Mouse (Mus musculus) heart, embryonic 14.5 days (tissue): Measurements from ENCODE around the gene Exosc8. TPM values are rescaled to one million over a fixed set of nuclear protein-coding genes. Genes with fewer than 3 reads are reported as not detected.
"Not testable (repeated sequence)": the region's sequence is repeated elsewhere in the genome, so short reads cannot be mapped to it uniquely, and the experiment has no call there.

Source experiments
- ATAC-seq: fragments of 200-750 bp; cut with Nextera tagmentation; 2 replicates; pipeline ENCODE4 v1.8.0; 2017; ENCODE audit warnings: low read depth, moderate TSS enrichment; ENCODE audit not compliant: insufficient number of reproducible peaks, insufficient read depth, low FRiP score
- H3K27ac ChIP-seq, 2 experiments: fragments of 200-500 bp in 1 of 2; fragments of 300-500 bp in 1 of 2; sonication (generic) in 1 of 2; replicated peaks in 1 of 2; 2 replicates each; pipeline ENCODE4 v1.5.1; 2012 to 2014; ENCODE audit warnings: low read depth in 2 of 2, low read length in 2 of 2, control low read depth in 1 of 2, mild to moderate bottlenecking in 1 of 2, mixed read lengths in 1 of 2; ENCODE audit not compliant: control insufficient read depth in 1 of 2, insufficient read depth in 1 of 2
- H3K27me3 ChIP-seq: fragments of 300-500 bp; sonication (generic); 2 replicates; pipeline ENCODE4 v1.6.1; 2014; ENCODE audit warnings: mild to moderate bottlenecking, low read length, control low read depth; ENCODE audit not compliant: control insufficient read depth, insufficient read depth
- H3K36me3 ChIP-seq: fragments of 300-500 bp; sonication (generic); 2 replicates; pipeline ENCODE4 v1.6.1; 2014; ENCODE audit warnings: mild to moderate bottlenecking, control low read depth, low read length, mixed read lengths; ENCODE audit not compliant: control insufficient read depth, insufficient read depth
- H3K4me1 ChIP-seq, 2 experiments: fragments of 200-500 bp in 1 of 2; fragments of 300-500 bp in 1 of 2; sonication (generic) in 1 of 2; 2 replicates each; pipeline ENCODE4 v1.6.1; 2012 to 2014; ENCODE audit warnings: low read length in 2 of 2, control low read depth in 1 of 2, mixed read lengths in 1 of 2; ENCODE audit not compliant: control insufficient read depth in 2 of 2, insufficient read depth in 2 of 2
- H3K4me2 ChIP-seq: fragments of 300-500 bp; sonication (generic); 2 replicates; pipeline ENCODE4 v1.6.1; 2014; ENCODE audit warnings: mild to moderate bottlenecking, low read length
- H3K4me3 ChIP-seq, 2 experiments: fragments of 200-500 bp in 1 of 2; fragments of 300-500 bp in 1 of 2; sonication (generic) in 1 of 2; 2 replicates each; pipeline ENCODE4 v1.5.1; 2012 to 2014; ENCODE audit warnings: low read length in 2 of 2, mild to moderate bottlenecking in 2 of 2, control low read depth in 1 of 2, low read depth in 1 of 2, moderate library complexity in 1 of 2; ENCODE audit not compliant: control insufficient read depth in 1 of 2, insufficient read depth in 1 of 2
- H3K9ac ChIP-seq: fragments of 300-500 bp; sonication (generic); 2 replicates; pipeline ENCODE4 v1.6.1; 2014; ENCODE audit warnings: mild to moderate bottlenecking, low read length
- H3K9me3 ChIP-seq: fragments of 300-500 bp; sonication (generic); 2 replicates; pipeline ENCODE4 v1.6.1; 2016; ENCODE audit warnings: low read length, control low read depth; ENCODE audit not compliant: control insufficient read depth
- WGBS: fragments of 180-500 bp; shearing (Covaris S2); extraction: QIAGEN DNeasy Blood & Tissue Kit; methylation state at CpG from one replicate; pipeline ENCODE4 v1.1.7; 2014; 5-methylcytosine and 5-hydroxymethylcytosine counted together
- polyA plus RNA-seq: library from polyadenylated mRNA; unstranded; fragments of >200 nt; fragmentation: Nextera tagmentation; extraction: Ambion mirVana; gene quantifications from 2 replicates; pipeline ENCODE4 v1.2.1, GENCODE M21; 2014

The Exosc8 gene
- polyA plus RNA-seq, 1 experiment from 2014 or later = 79.7 TPM

GRCm38 (mm10) chr3:54765521-54765920 is 30.3 kb upstream of the Exosc8 start:
- not testable (repeated sequence) for H3K4me3 ChIP-seq, H3K27ac ChIP-seq, H3K4me1 ChIP-seq, H3K9me3 ChIP-seq, H3K36me3 ChIP-seq, ATAC-seq, H3K4me2 ChIP-seq, H3K27me3 ChIP-seq, H3K9ac ChIP-seq
- WGBS = 88% methylated on average over 6 of the region's 6 CpGs

- Histone ChIP-seq H3K36me3 (no peaks in the 10 kb centered on the region), H3K4me3 (peak overlapping the region; percentile 29), H3K9ac (peak overlapping the region; percentile 34), H3K9me3 (no peaks in the 10 kb centered on the region), H3K4me2 (peak overlapping the region; percentile 50), H3K27me3 (no peaks in the 10 kb centered on the region), H3K27ac (0 out of 4 replicates have a peak overlapping the region, but pooled peaks of 1 of the 2 experiments have one; percentile 4), H3K4me1 (peaks cover 3 to 7% of the 10 kb centered on the region in 2 experiments; a peak in 2 of 4 replicates)
- 41% methylated on average over 18 of the region's 18 CpGs for WGBS
- no peak for ATAC-seq
These were observed 29.2 kb upstream of the Exosc8 start for GRCm38 (mm10) chr3:54764418-54764817.

GRCm38 (mm10) chr3:54761258-54761657 is 26.1 kb upstream of the Exosc8 start:
- Histone ChIP-seq H3K4me1 (peaks cover 3 to 12% of the 10 kb centered on the region in 2 experiments; a peak in 2 of 4 replicates), H3K9me3 (no peaks in the 10 kb centered on the region), H3K27me3 (no peaks in the 10 kb centered on the region), H3K4me2 (no peak overlapping the region), H3K9ac (no peak overlapping the region), H3K36me3 (no peaks in the 10 kb centered on the region), H3K27ac (no peak overlapping the region), H3K4me3 (no peak overlapping the region)
- 92% methylated on average over 1 of the region's 1 CpGs for WGBS
- ATAC-seq = no peak

DNA sequence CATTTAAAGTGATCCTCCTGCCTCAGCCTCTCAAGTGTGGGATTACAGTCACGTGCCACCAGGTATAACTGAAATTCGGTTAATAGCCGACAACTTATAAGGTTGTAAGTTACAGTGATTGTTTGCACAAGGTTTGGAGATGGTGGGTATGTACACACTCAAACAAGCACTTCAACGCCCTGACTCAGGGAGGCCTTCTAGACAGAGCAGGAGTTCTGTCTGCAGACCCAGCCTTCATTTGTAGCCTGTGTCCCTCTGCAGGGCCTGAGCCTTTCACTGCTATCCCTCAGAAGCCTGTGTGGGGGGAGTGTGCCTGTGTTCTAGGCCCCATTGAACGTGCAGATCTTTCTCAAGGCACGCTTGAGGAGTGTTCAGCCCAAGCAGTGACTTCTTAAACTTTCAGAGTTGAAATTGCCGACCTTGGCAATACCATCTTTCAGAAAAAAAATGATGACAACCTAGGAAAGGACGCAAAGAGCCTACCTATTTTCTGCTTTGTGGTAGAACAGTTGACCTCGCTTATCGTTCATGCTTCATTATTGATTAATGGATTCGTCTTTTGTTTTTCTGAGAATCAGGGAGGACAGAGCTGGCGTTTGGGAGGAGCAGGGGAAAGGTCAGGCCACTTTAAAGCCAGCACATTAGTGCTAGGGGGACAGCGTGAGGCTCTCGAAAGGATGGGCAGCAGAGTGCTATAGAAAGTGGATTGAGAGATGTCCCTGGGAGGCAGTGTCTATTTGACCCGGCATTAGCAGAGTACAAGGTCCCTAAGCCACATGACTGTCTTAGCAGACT is 25.3 kb upstream of the Exosc8 start:
- no peak for ATAC-seq
- Histone ChIP-seq H3K9ac (no peak overlapping the region), H3K4me3 (no peak overlapping the region), H3K9me3 (no peaks in the 10 kb centered on the region), H3K27ac (no peak overlapping the region), H3K36me3 (no peaks in the 10 kb centered on the region), H3K27me3 (no peaks in the 10 kb centered on the region), H3K4me1 (peaks cover 3 to 14% of the 10 kb centered on the region in 2 experiments; a peak in 2 of 4 replicates), H3K4me2 (no peak overlapping the region)
- WGBS = 73% methylated on average over 15 of the region's 15 CpGs

- Histone ChIP-seq H3K4me1 (peaks cover 5 to 15% of the 10 kb centered on the region in 2 experiments; a peak in 3 of 4 replicates), H3K27ac (no peak overlapping the region), H3K9ac (no peak overlapping the region), H3K27me3 (no peaks in the 10 kb centered on the region), H3K4me3 (no peak overlapping the region), H3K9me3 (no peaks in the 10 kb centered on the region), H3K36me3 (no peaks in the 10 kb centered on the region), H3K4me2 (no peak overlapping the region)
- WGBS = 86% methylated on average over 9 of the region's 9 CpGs
- ATAC-seq = no peak
These were observed 24.0 kb upstream of the Exosc8 start for GRCm38 (mm10) chr3:54759211-54759610.

DNA sequence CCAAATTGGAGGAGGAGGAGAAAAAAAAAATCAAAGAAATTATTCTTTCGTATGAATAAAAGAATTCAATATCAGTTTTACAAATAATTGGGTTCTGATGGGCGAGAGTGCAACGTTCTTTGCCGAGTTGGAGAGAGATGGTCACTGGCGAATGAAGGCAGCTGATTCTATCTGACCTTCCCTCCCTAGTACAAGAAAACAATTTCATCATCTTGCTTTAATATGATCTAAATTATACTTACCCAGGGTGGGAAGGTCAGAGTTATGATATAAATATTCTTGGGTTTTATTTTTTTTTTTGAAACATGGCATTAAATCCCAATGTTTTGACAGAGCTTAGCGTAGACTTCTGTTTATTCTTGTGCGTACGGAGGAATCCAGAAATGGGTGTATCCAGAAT is 22.3 kb upstream of the Exosc8 start:
- ATAC-seq = no peak
- Histone ChIP-seq H3K4me1 (peaks cover 2 to 11% of the 10 kb centered on the region in 2 experiments; a peak in 2 of 4 replicates), H3K27me3 (no peaks in the 10 kb centered on the region), H3K4me3 (no peak overlapping the region), H3K4me2 (peak overlapping the region; percentile 99; the same call in 1 of the 2 replicates), H3K27ac (no peak overlapping the region), H3K9ac (no peak overlapping the region), H3K9me3 (no peaks in the 10 kb centered on the region), H3K36me3 (no peaks in the 10 kb centered on the region)
- 87% methylated on average over 8 of the region's 8 CpGs for WGBS

- peak overlapping the region; percentile 84 for H3K9ac ChIP-seq
- no peaks in the 10 kb centered on the region for H3K9me3 ChIP-seq
- peaks cover 2 to 11% of the 10 kb centered on the region in 2 experiments; a peak in 2 of 4 replicates for H3K4me1 ChIP-seq
- H3K27ac ChIP-seq = peak overlapping the region; percentile 65 to 84
- H3K4me3 ChIP-seq = peak overlapping the region; percentile 77 to 80
- H3K36me3 ChIP-seq = peaks cover 6% of the 10 kb centered on the region; the same call in 1 of the 2 replicates
- no peak for ATAC-seq
- WGBS = under 1% methylated on average over 11 of the region's 11 CpGs
- H3K4me2 ChIP-seq = peak overlapping the region; percentile 99
- H3K27me3 ChIP-seq = no peaks in the 10 kb centered on the region
These were observed 20.9 kb upstream of the Exosc8 start for GRCm38 (mm10) chr3:54756058-54756457.
